Mouse (Mus musculus) G1E (cell line): ENCODE data around the gene Slc2a13.

ENCODE experiments used
- CTCF ChIP-seq: IDR thresholded peaks from 2 replicates; pipeline ENCODE4 v1.5.1; 2012; ENCODE audit warnings: low read depth, low read length, inconsistent platforms, mixed read lengths
- POLR2AphosphoS5 ChIP-seq: IDR thresholded peaks from 2 replicates; pipeline ENCODE4 v1.6.1; 2012; ENCODE audit warnings: low read depth, low read length, inconsistent platforms; ENCODE audit not compliant: insufficient replicate concordance
- TAL1 ChIP-seq: conservative IDR thresholded peaks from 2 replicates; pipeline ENCODE4 v1.6.1; 2012; ENCODE audit warnings: low read depth, low read length, inconsistent platforms, mixed read lengths

- TF ChIP-seq CTCF (no peak), TAL1 (no peak), POLR2AphosphoS5 (no peak)
Observed at GRCm38 (mm10) chr15:91279571-91279970, 293.5 kb downstream of the Slc2a13 start.
